Mouse (Mus musculus): ENCODE results near the gene Mcm2.

DNA sequence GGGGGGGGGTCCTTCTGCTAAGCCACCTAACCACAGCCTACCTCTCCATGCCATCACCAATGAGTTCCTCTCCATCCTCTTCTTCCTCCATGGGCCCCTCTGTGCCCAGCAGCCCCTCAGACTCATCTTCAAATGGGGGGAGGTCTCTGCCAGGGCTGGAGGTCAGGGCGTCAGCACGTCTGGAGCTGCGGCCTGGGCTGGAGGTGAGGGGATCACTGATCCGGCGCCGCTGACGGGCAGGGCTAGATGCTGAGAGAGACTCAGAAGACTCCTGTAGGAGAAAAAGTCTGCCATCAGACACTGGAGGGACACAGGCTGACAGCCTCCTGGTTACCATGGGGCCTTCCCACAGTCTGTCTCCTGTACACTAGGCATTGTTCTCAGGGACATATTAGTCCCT lies 1.3 kb downstream of the Mcm2 start:
- TF ChIP-seq CTCF (IDR thresholded peaks at IDR 0.05; ENCODE audit: control insufficient read depth, insufficient read depth, insufficient read length) (no peak), USF1 (IDR thresholded peaks at IDR 0.05; ENCODE audit: low read depth) (no peak)

Measured in C2C12 (cell line).